Mouse (Mus musculus) stomach, embryonic 14.5 days (tissue): ENCODE results near the gene Slc36a3. TPM values are rescaled to one million over a fixed set of nuclear protein-coding genes. Genes with fewer than 3 reads are reported as not detected.

Source experiments
- ATAC-seq: fragments of 200-750 bp; cut with Nextera tagmentation; 2 replicates; pipeline ENCODE4 v1.8.0; 2017; ENCODE audit warnings: low read depth, moderate TSS enrichment; ENCODE audit not compliant: insufficient number of reproducible peaks, insufficient read depth, low FRiP score
- H3K27ac ChIP-seq: fragments of 300-500 bp; sonication (generic); 2 replicates; pipeline ENCODE4 v1.5.1; 2014; ENCODE audit warnings: mild to moderate bottlenecking, low read length, moderate library complexity, mixed read lengths
- H3K27me3 ChIP-seq: fragments of 300-500 bp; sonication (generic); 2 replicates; pipeline ENCODE4 v1.6.1; 2014; ENCODE audit warnings: low read length, control low read depth, mixed read lengths; ENCODE audit not compliant: control insufficient read depth, insufficient read depth
- H3K36me3 ChIP-seq: fragments of 300-500 bp; sonication (generic); 2 replicates; pipeline ENCODE4 v1.6.1; 2014; ENCODE audit warnings: mild to moderate bottlenecking, control low read depth, low read length, moderate library complexity, mixed read lengths; ENCODE audit not compliant: control insufficient read depth, insufficient read depth
- H3K4me1 ChIP-seq: fragments of 300-500 bp; sonication (generic); 2 replicates; pipeline ENCODE4 v1.6.1; 2014; ENCODE audit warnings: low read length, control low read depth, mixed read lengths; ENCODE audit not compliant: control insufficient read depth, insufficient read depth
- H3K4me2 ChIP-seq: fragments of 300-500 bp; sonication (generic); replicated peaks from 2 replicates; pipeline ENCODE4 v1.6.1; 2014; ENCODE audit warnings: low read depth, low read length, control low read depth
- H3K4me3 ChIP-seq: fragments of 300-500 bp; sonication (generic); 2 replicates; pipeline ENCODE4 v1.5.1; 2014; ENCODE audit warnings: low read depth, low read length, control low read depth
- H3K9ac ChIP-seq: fragments of 300-500 bp; sonication (generic); replicated peaks from 2 replicates; pipeline ENCODE4 v1.6.1; 2014; ENCODE audit warnings: low read depth, mild to moderate bottlenecking, control low read depth, low read length, moderate library complexity, mixed read lengths
- H3K9me3 ChIP-seq: fragments of 300-500 bp; sonication (generic); 2 replicates; pipeline ENCODE4 v1.6.1; 2016; ENCODE audit warnings: low read depth, low read length, control low read depth; ENCODE audit not compliant: control insufficient read depth
- WGBS: fragments of 180-500 bp; shearing (Covaris S2); extraction: QIAGEN DNeasy Blood & Tissue Kit; methylation state at CpG from one replicate; pipeline ENCODE4 v1.1.7; 2014; 5-methylcytosine and 5-hydroxymethylcytosine counted together
- polyA plus RNA-seq: library from polyadenylated mRNA; unstranded; fragments of >200 nt; fragmentation: Nextera tagmentation; extraction: Ambion mirVana; gene quantifications from 2 replicates; pipeline ENCODE4 v1.2.1, GENCODE M21; 2014

The Slc36a3 gene
- polyA plus RNA-seq, 1 experiment from 2014 or later = not detected

DNA sequence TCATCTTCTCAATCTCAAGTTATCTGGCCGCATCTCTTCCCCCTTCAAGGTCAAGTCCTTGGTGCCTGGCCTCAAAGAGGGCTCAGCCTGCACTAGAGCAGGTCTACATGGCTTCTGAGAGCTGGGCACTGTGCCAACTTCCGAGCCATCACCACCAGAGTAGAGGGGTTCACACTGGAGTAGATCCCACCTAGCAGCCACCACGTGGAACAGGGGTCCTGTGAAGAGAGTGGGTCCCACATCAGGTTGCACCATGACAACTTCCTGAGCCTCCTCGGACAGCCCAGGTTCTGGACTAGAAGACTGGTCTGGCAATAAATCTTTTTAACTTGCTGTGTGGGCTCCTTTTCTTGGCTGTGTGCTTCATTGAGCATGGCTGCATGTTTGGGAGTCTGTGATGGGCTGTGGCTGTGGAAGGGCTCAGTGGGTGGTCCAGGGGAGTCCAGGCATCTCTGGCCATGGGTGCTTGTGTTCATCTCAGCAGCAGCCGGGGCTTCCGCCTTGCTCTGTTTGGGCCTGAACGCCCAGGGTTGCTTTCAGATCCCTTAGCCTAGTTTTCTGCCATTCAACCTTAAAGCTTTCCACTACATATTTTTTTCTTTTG, 40.8 kb downstream of the Slc36a3 start:
- H3K27me3 ChIP-seq = no peaks in the 10 kb centered on the region
- 0 out of 2 replicates have a peak, but pooled peaks cover 7% of the 10 kb centered on the region for H3K4me1 ChIP-seq
- 47% methylated on average over 7 of the region's 7 CpGs for WGBS
- H3K27ac ChIP-seq = no peak overlapping the region
- no peaks in the 10 kb centered on the region for H3K36me3 ChIP-seq
- no peak overlapping the region for H3K4me3 ChIP-seq
- no peak overlapping the region for H3K4me2 ChIP-seq
- H3K9me3 ChIP-seq = no peaks in the 10 kb centered on the region
- peak; percentile 42; the same call in 1 of the 2 replicates for ATAC-seq
- no peak overlapping the region for H3K9ac ChIP-seq

DNA sequence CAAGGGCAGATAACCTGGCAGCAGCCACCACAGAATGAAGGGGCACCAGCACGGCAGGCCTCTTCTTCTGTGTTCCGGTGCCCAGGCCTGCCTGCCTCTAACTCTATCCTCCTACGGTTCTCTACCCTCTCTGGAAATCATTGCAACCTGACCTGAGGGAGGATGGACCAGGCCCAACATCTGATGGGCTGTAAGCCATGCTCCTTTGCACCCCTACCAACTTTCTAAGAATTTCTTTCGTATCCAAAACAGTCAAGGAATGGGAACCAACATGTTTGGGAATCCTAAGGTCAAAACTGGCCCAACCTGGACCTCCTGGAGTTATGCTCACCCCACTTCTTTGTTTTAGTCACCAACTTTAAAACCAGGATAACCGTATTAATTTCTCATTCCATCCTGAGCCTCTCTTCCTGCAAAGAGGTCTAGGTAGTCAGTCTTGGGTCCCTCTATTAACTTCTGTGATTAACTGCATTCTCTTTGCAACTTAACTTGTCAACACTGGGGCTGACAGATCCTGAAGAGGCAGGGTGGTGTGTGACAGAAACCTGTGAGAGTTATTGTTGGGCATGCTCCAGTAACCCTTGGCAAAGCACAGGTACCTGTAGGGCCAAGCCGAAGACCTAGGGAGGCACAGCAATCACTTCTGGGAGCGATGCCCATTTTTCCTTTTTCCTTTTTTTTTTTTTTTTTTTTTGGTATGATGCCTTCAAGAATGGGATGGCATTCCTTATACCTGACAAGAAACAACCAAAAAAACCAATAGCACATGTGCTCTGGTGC, 41.8 kb downstream of the Slc36a3 start:
- Histone ChIP-seq H3K9ac (no peak overlapping the region), H3K27me3 (no peaks in the 10 kb centered on the region), H3K9me3 (no peaks in the 10 kb centered on the region), H3K36me3 (no peaks in the 10 kb centered on the region), H3K4me1 (0 out of 2 replicates have a peak, but pooled peaks cover 7% of the 10 kb centered on the region), H3K27ac (no peak overlapping the region), H3K4me2 (no peak overlapping the region), H3K4me3 (no peak overlapping the region)
- WGBS = 88% methylated on average over 7 of the region's 7 CpGs
- no peak for ATAC-seq

DNA sequence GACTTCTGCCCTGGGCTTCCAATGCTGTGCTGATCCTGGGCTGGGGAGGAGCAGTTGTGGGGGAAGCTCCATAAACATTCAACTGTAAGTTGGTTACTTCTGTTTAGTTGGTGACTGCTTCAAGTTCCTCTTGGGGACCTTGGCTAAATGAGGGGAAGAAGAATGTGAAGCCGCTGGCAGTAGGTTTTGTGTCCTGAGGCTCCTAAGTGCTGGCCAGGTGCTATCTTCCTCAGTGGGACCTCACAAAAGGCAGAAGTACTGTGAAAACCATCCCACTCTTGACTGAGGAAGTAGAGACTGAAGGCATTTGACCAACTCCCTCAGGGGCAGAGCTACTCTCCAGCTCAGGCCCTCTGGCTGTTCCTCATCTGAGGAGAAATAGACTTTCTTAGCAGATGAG, 44.9 kb downstream of the Slc36a3 start:
- H3K27me3 ChIP-seq = no peaks in the 10 kb centered on the region
- no peaks in the 10 kb centered on the region for H3K36me3 ChIP-seq
- H3K4me2 ChIP-seq = no peak overlapping the region
- no peak overlapping the region for H3K27ac ChIP-seq
- ATAC-seq = no peak
- no peaks in the 10 kb centered on the region for H3K9me3 ChIP-seq
- H3K9ac ChIP-seq = no peak overlapping the region
- no peak overlapping the region for H3K4me3 ChIP-seq
- 100% methylated on average over 1 of the region's 1 CpGs for WGBS
- 0 out of 2 replicates have a peak, but pooled peaks cover 7% of the 10 kb centered on the region for H3K4me1 ChIP-seq

DNA sequence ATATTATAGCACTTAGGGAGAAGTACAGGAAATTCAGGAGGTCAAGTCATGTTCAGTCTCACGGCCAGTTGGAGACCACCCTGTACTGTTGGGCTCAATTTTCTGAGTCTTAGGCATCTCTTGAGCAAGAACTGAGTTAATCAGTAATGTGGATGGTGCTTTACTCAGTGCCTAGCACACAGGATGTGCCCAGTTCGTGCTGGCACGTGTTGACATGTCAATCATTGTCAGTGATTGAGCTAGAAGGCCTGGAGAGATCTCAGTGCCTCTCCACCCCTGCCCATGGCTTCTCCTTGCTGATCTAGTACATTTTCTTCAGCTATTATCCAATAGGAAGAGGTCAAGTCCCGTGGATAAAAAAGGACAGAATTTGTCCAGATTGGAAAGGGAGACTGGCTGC, 46.1 kb downstream of the Slc36a3 start:
- 78% methylated on average over 4 of the region's 4 CpGs for WGBS
- no peak for ATAC-seq
- Histone ChIP-seq H3K9ac (no peak overlapping the region), H3K4me3 (no peak overlapping the region), H3K36me3 (no peaks in the 10 kb centered on the region), H3K27me3 (no peaks in the 10 kb centered on the region), H3K4me2 (no peak overlapping the region), H3K9me3 (no peaks in the 10 kb centered on the region), H3K27ac (no peak overlapping the region), H3K4me1 (no peaks in the 10 kb centered on the region)

DNA sequence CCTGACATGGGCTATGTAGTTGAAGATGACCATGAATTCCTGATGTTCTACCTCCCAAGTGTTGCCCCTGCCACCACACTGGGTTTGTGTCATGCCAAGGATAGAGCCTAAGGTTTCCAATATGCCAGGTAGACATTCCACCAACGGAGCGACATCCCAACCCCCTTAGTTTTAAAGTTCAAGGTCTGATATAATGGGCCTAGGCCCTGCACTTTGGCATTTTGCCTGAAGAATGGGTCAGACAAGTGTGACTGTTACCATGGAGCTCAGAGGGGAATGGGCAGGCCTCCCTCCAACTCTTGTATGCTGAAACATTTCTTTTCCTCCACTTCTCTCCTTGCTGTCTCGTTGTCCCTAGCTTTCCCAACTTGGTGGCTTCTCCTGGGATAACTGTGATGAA, 48.3 kb downstream of the Slc36a3 start:
- Histone ChIP-seq H3K4me3 (no peak overlapping the region), H3K27ac (no peak overlapping the region), H3K27me3 (no peaks in the 10 kb centered on the region), H3K36me3 (no peaks in the 10 kb centered on the region), H3K4me2 (no peak overlapping the region), H3K9me3 (no peaks in the 10 kb centered on the region), H3K9ac (no peak overlapping the region), H3K4me1 (peaks cover 4% of the 10 kb centered on the region; the same call in 1 of the 2 replicates)
- no peak for ATAC-seq
- 86% methylated on average over 3 of the region's 3 CpGs for WGBS

DNA sequence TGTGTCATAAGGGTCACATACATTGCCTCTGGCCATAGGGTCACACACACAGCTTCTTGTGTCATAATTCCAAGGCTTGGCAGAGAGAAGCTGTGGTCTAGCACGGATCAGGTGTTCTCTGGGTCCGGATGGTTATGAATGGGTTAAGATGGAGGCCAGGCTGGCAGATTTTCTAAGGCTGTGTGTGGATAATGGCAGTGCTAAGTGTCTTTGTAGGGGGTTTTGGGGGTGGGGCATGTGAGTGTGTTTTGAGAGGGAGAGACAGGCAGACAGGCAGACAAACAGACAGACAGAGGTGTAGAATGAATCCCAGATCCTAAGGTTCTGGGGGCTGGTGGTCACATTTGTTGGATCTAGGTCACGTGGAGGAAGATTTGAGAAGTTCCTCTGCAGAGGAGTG, 49.5 kb downstream of the Slc36a3 start:
- Histone ChIP-seq H3K27ac (no peak overlapping the region), H3K4me3 (no peak overlapping the region), H3K36me3 (no peaks in the 10 kb centered on the region), H3K27me3 (no peaks in the 10 kb centered on the region), H3K4me2 (no peak overlapping the region), H3K9me3 (no peaks in the 10 kb centered on the region), H3K9ac (no peak overlapping the region), H3K4me1 (peaks cover 4% of the 10 kb centered on the region; the same call in 1 of the 2 replicates)
- WGBS = 80% methylated on average over 3 of the region's 3 CpGs
- ATAC-seq = no peak

DNA sequence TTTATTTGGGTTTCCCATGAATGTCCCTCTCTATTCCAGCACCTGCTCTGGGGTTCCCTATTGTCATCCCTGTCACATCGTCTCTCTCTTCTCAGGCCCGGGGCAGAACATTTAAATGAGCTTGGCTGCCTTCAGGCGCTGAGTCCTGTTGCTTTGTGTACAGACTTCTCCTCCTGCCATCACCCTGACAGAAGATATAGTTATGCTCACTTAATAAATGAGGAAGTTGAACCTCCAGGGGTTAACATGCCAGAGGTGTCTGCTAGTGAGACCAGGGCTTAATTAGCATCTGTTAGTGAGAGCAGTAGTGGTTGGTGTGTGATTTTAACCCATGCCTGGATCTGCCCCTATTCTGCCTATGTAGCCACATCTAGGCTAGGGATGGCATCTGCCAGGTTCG, 51.6 kb downstream of the Slc36a3 start:
- H3K4me1 ChIP-seq = peaks cover 4% of the 10 kb centered on the region; the same call in 1 of the 2 replicates
- no peaks in the 10 kb centered on the region for H3K36me3 ChIP-seq
- no peaks in the 10 kb centered on the region for H3K9me3 ChIP-seq
- H3K4me2 ChIP-seq = no peak overlapping the region
- no peak overlapping the region for H3K4me3 ChIP-seq
- no peak overlapping the region for H3K27ac ChIP-seq
- 67% methylated on average over 4 of the region's 4 CpGs for WGBS
- H3K9ac ChIP-seq = no peak overlapping the region
- ATAC-seq = no peak
- no peaks in the 10 kb centered on the region for H3K27me3 ChIP-seq

DNA sequence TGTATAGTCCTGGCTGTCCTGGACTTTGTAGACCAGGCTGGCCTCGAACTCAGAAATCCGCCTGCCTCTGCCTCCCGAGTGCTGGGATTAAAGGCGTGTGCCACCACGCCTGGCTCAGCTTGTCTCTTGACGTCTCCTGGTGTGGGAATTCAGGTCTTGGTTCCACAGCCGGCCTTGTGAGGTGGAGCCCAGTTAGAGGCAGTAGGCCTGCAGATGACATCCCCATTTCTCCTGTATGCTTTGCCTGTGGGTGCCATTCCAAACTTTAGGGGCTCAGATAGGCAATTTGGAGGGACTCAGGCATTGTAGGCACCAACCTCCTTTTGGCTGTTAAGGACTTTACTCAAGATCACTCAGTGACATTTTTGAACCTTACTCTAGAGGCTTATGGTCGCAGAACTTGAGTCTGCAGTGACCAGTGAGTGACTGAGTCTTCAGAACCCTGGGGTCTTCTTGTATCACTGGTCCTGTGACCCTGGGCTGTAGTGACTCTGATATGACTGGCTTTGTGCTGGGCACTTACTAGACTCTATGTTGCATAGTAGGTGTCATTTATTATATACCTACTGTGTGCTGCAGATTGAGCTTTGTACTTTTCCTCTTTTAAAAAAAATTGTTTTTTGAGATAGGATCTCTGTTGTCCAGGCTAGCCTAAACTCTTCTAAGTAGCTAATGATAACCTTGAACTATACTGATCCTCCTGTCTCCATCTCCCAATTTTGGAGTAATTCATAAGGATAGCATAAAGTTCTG, 52.3 kb downstream of the Slc36a3 start:
- Histone ChIP-seq H3K9me3 (no peaks in the 10 kb centered on the region), H3K27me3 (no peaks in the 10 kb centered on the region), H3K4me3 (no peak overlapping the region), H3K4me2 (no peak overlapping the region), H3K36me3 (no peaks in the 10 kb centered on the region), H3K27ac (no peak overlapping the region), H3K4me1 (peaks cover 4% of the 10 kb centered on the region; the same call in 1 of the 2 replicates), H3K9ac (no peak overlapping the region)
- 94% methylated on average over 8 of the region's 8 CpGs for WGBS
- no peak for ATAC-seq
